Mouse (Mus musculus) CH12F3 (cell line): Measurements from ENCODE around the gene Tlr6.

Experiments used
- in situ Hi-C: fragments of 300-500 bp; cut with MboI; formaldehyde crosslinking; loops from 2 replicates; pipeline ENCODE4 v1.14.3; 2020; ENCODE audit warnings: low sequenced_read_pairs

Gene Tlr6

DNA sequence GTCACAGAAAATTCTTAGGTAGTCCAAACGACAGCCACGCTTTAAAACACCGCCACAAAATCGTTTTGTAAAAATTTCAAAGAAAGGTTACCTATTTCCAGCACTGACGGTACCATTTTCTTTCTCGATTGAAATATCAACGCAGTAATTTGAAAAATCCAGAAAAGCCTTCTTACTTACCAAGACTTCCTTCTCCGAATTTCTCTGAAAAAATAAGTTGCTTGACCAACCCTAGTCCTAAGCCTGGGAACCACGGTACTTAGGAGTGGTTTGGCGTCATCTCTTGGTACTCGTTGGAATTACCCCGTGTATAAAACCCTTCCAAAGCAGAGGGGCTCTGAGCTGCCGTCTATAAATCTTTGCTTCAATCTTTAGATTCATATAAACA lies at the start of gene Tlr6:
TSS of gene Tlr6 (minus strand) at position 255 of the 388 bp plus-strand sequence.
- in situ Hi-C loops: loop anchor here (10.0 kb wide), 1 partner anchor 75 kb away; no protein-coding TSS in a partner anchor

DNA sequence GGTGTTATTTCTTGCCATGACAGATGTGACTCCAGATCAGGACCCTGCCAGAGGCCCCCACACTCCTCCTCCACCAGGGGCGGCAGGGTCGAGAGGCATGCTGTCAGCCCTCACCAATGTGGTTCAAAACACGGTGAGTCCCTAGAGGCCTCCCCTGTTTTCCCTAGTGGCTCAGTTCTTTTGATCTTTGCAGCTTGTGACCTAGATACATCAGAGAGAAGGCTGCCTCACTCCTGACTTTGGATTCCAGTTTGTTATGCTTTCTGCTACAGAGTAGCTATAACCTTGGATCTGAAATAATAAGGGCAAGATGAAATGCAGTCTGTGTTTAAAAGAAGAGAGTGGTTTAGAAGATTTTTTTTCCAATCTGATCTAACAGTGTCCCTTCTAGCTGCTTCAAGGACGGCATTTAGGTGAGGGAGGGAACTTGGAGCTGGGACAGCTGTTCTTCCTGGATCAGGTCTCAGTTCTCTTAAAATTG lies 46.2 kb upstream of the Tlr6 start:
- in situ Hi-C loops: loop anchor here (25.0 kb wide), 1 partner anchor 231 kb away; no protein-coding TSS in a partner anchor

GRCm38 (mm10) chr5:65005251-65005650 lies 45.4 kb upstream of the Tlr6 start:
- in situ Hi-C loops: loop anchor here (25.0 kb wide), 1 partner anchor 232 kb away; no protein-coding TSS in a partner anchor

- in situ Hi-C loops: loop anchor here (25.0 kb wide), 1 partner anchor 233 kb away; no protein-coding TSS in a partner anchor
These were observed 44.1 kb upstream of the Tlr6 start for GRCm38 (mm10) chr5:65003946-65004535.

DNA sequence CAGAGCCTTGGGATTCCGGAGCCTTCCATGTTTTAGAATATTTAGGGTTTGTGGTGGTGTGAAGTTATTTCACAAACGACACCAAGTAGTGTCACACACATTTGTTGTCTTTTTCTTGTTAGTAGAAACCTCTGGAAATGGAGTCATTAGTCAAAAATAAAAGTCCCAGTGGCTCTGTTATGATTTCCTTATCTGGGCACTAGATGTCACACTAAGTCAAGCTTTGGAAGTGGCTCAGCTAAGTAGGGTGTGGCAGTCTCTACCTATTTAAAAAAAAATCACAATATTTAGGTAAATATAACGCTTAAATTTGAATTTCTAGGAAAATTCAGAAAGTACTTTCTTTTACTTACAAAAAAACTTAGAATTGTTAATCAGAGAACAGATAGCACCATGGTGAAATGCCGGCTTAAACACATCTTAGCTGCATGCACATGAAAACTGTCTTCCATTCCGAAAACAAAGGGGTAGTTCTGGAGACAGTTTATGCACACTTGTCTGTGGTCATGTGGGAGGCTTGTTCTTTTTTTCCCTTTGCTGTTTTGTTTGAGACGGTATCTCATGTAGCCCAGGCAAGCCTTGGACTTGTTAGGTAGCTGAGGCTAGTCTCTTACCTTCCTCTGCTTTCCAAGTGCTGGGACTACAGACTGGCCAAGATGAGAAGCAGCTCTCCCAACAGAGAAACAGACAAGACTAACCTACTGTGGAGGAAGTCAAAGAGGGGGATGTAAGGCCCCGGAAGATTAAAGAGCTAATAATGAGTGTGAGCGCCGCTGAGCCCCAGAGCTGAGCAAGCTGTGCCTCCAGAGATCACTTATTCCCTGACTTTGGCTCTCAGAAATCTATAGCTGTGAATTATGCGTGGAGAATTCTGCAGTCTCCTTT lies 43.3 kb upstream of the Tlr6 start:
- in situ Hi-C loops: loop anchor here (25.0 kb wide), 1 partner anchor 234 kb away; no protein-coding TSS in a partner anchor

GRCm38 (mm10) chr5:64995408-64995807 lies 35.5 kb upstream of the Tlr6 start:
- in situ Hi-C loops: no loop called here

- in situ Hi-C loops: no loop called here
These were observed 32.6 kb upstream of the Tlr6 start for GRCm38 (mm10) chr5:64992540-64992939.

DNA sequence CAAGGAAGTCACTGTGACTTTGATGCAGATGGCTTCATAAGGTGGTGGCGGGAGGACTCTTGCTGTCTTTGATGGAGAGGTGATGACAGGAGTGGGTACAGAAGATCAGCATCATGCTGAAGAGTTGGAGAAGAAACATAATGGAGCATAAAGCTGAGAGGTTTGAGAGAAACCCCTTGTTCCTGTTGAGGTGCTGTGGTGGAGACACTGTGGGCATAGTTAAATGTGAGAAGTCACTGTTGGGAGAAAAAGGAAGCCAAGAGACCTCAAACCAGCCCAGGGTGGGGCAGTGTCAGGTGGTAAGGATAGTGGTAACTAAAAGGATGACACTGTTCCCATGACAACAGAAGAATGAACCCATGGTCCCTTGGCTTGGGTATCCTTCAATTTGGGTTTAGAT lies 30.0 kb upstream of the Tlr6 start:
- in situ Hi-C loops: no loop called here

DNA sequence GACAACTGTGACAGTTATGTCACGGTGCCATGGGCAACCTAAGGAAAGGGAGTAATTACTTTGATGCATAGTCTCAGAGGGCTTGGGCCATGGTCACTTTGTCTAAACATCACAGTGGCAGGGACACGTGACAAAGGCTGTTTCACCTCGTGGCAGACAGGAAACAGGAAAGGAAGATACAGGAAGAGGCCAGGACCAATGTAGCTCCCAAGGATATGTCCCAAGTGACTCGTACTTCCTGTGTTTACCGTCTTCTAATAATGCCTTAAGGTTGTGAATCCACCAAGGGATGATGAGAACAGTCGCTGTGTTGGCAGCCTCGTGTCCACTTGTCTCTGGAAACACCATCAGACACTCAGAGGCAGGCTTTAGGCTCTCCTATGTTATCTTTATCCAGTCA lies 26.1 kb upstream of the Tlr6 start:
- in situ Hi-C loops: no loop called here

- in situ Hi-C loops: no loop called here
These were observed 17.2 kb upstream of the Tlr6 start for GRCm38 (mm10) chr5:64977128-64977527.

DNA sequence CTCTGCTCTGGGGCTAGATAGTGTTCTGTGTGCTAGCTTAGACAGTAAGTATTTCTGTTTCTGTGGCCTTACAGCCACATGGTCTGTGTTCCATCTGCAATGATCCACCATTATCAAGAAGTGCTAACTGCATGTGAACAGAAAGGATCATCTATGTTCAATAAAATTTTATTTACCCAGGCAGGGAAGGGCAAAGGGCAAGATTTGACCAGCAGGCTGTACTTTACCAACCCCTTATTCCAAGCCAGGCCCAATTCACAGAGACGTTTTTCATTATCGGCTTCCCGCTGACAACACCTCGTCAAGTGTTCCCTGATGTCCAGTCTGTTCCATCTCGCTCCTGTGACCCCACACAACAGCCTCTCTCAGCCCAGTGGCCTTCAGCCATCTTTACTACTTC lies 15.2 kb upstream of the Tlr6 start:
- in situ Hi-C loops: no loop called here

DNA sequence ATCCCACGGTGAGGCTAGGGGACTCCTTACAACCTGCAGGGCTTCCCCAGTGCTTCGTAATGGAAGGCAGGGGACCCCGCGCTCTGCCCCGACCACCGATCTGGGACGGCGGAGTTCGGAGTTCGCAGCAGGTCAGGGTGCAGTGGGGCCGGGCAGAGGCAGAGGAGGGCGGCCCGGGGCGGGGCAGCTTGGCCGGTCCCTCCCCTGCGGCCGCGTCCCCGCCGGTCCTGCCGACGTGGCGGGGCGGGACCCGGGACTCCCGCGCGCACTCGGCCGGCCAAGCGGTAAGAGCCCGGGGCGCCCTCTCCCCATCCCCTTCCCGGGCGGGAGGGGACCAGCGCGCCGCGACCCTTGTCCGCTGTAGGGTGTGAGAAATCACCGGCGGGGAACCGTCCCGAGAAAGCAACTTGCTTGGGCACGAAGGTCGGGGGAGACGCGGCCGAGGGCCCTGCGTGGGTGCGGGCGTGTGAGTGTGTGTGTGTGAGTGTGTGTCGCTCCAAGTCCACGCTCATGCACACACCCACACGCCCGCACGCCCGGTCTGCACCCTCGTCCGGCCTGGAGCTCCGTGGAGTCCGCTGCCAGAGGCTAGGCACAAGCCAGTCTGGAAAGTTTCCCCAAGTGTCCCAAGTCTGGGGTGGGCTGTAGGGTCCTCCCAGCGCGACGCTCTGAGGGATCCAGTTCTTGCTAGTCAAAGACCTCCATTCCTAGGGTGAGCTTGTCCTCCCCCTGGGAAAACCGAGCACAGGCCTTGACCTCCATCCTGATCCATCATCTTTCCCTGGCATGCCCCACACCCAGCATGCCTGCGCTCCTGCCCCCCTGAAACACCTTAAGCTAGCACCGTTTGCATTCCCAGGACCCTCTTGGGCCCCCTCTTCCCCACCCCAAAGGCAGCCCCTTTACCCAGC lies 10.2 kb upstream of the Tlr6 start, which contains the start of gene Fam114a1:
TSS of gene Fam114a1 (plus strand) at position 211 of the 911 bp plus-strand sequence.
- in situ Hi-C loops: loop anchor here (10.0 kb wide), 1 partner anchor 85 kb away; no protein-coding TSS in a partner anchor

DNA sequence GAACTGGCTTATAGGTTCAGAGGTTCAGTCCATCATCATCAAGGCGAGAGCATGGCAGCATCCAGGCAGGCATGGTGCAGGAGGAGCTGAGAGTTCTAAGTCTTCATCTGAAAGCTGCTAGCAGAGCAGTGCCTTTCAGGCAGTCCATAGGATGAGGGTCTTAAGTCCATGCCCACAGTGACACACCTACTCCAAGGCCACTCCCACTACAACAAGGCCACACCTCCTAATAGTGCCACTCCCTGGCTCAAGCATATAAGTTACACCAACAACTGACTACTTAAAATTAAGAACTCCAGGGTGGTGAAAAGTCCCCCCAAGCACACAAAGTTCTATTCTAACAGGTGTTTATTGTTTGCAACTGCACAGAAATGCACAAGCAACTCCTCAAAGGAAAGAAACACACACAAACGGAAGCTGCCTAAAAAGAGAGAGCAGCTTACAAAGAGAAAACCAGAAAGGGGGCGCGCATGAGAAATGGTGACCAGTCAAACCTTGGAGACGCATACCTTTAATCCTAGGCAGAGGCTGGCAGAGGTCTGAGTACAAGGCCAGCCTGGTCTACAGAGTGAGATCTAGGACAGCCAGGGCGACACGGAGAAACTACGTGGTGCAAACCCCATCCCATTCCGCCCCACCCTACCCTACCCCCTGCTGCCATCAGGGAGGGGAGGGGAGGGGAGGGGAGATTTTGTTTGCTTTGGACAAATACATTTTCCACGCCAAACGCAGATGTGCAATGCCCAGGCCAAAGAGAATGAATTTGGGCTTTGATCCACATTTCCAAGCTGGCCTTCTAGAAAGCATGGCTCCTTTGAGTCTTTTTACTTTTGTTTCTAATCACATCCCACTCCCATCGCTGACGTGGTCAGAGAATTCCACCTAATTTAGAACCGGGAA lies 9.3 kb upstream of the Tlr6 start:
- in situ Hi-C loops: loop anchor here (10.0 kb wide), 1 partner anchor 84 kb away; no protein-coding TSS in a partner anchor

DNA sequence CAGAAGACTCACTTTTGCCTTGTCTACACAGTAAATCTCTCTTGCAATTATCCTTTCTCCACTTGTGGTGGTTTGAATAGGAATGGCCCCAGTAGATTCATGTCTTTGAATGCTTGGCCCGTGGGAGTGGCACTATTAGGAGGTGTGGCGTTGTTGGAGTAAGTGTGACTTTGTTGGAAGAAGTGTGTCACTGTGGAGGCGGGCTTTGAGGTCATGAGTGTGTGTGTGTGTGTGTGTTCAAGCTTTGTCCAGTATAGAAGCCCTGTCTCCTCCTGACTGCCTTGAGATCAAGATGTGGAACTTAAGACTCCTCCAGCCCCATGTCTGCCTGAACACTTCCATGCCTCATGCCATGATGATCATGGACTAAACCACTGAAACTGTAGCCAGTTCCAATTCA lies 3.8 kb upstream of the Tlr6 start:
- in situ Hi-C loops: loop anchor here (10.0 kb wide), 1 partner anchor 79 kb away; no protein-coding TSS in a partner anchor

DNA sequence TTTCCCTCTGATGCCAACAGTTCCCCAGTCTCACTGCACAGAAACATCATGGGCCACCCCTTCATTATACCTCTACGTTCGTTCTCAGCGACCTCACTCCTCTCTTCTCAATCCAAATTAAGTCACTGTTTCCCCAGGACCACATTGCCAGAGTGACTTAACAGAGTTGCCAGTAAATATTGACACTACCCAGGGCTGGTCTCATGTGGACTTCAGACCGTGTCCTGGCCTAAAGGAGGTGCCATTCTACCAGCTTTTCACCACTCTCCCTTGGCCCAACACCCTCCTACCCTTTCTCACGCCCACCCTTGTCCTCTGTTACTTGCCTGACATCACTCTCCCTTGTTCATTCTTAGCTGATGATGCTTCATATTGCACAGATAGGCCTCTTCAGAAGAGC lies 3.4 kb upstream of the Tlr6 start:
- in situ Hi-C loops: loop anchor here (10.0 kb wide), 1 partner anchor 78 kb away; no protein-coding TSS in a partner anchor

DNA sequence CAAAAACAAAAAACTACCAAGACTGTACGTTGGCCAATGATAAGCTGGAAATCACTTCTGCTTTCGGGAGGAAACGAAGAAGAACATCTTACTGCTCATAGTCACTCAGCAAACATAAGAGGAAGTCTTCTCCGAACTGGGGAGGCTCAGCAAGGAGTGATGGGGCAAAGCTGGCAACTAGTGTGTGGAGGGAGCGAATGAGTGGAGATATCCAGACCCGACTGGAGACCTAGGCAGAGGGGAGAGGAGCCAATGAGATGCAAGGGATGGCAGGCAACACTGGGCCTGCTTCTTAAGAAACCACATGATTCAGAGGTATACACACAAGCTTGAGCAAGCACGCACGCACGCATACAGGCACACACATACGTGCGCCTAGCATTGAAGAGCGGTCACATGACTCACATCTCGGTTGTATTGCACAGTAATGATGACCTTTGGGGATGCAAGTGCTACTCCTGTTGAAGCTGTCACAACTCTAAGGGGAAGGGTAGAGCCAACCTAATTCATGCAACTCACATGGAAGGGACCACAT lies 1.0 kb upstream of the Tlr6 start:
- in situ Hi-C loops: loop anchor here (10.0 kb wide), 1 partner anchor 76 kb away; no protein-coding TSS in a partner anchor

DNA sequence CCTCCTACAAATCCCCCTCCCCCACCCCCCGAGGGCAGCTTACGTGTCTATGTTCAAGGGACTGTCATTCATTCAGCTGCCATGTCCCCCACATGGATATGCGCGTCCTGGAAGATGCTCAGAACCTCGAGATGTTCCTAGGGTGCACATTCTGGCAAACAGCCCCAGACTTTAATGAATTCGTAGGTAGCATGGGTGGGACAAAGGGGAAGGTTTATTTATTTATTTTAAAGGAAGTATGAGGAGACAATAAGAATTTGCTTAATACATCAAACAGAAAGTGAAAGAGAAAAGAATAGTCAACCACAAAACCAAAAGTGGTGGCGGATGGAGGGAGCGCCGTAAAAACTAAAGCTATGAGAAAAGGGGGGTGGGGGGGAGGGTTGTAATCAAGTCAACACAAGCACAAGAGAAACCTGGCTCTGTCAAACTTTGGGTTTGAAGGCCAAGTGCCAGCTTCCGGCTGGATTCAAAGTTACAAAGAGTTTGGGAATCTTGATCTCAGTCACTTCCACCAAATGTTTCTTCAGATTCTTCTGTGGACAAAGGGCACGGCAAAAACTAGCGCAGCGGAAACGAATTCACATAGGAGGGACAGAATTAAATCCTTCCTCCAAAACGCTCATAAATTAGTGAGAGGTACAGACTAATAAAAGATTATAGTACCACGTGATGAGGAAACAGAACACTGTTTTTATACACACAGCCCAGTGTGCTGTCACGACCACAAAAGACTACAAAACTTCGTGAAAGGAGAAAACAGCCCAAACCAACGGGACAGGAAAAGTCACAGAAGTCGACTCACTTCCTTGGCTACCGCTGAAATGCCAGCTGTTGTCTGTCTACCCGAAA lies 680 bp downstream of the Tlr6 start:
- in situ Hi-C loops: no loop called here

DNA sequence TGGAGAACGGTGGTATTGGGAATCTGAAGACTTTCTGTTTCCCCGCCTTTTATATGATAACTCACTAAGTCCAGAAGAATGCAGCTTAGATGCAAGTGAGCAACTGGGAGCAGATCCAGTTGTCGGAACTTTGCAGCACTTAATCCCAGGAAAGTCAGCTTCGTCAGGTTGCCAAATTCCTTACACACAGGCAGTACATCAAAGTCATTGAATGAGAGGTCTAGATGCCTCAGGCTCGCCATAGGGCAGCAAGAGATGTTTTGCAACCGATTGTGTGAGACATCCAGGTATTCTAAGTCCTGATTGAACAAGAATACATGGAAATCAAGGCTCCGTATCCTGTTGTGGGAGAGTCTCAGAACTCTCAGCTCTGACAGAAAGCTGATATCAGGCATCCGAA lies 5.0 kb downstream of the Tlr6 start:
- in situ Hi-C loops: no loop called here
